Mouse (Mus musculus) E14TG2a.4 (cell line): ENCODE measurements around the gene Olfr806.

Experiments used
- H3K27me3 ChIP-seq: 2 replicates; pipeline ENCODE4 v1.6.1; 2014; ENCODE audit warnings: low read length, control low read depth; ENCODE audit not compliant: insufficient read depth
- H3K36me3 ChIP-seq: 2 replicates; pipeline ENCODE4 v1.6.1; 2014; ENCODE audit warnings: low read length, control low read depth; ENCODE audit not compliant: insufficient read depth
- H3K4me1 ChIP-seq: replicated peaks from 2 replicates; pipeline ENCODE4 v1.6.1; 2014; ENCODE audit warnings: low read depth, low read length, control low read depth
- H3K4me3 ChIP-seq: replicated peaks from 2 replicates; pipeline ENCODE4 v1.5.1; 2014; ENCODE audit warnings: mild to moderate bottlenecking, low read length
- H3K9me3 ChIP-seq: 2 replicates; pipeline ENCODE4 v1.6.1; 2014; ENCODE audit warnings: low read length, control low read depth
- CTCF ChIP-seq: conservative IDR thresholded peaks from 2 replicates; pipeline ENCODE4 v1.5.1; 2014; ENCODE audit warnings: low read length
- NANOG ChIP-seq: IDR thresholded peaks from 2 replicates; pipeline ENCODE4 v1.6.1; 2014; ENCODE audit warnings: borderline replicate concordance, low read length, mixed read lengths
- POU5F1 ChIP-seq: IDR thresholded peaks from 2 replicates; pipeline ENCODE4 v1.6.1; 2014; ENCODE audit warnings: low read length, borderline replicate concordance

Olfr806 gene

GRCm38 (mm10) chr10:129688069-129688468 is 53.7 kb downstream of the Olfr806 start, which contains the start of gene Olfr802:
Gene Olfr802, minus strand, starts transcription at chr10:129688169.
- no peaks in the 10 kb centered on the region for H3K4me1 ChIP-seq
- no peak for TF ChIP-seq CTCF
- no peak for TF ChIP-seq NANOG
- TF ChIP-seq POU5F1: no peak
- no peak within 1 kb of the TSS for H3K4me3 ChIP-seq
- no peaks in the 10 kb centered on the region for H3K27me3 ChIP-seq
- no peaks in the 10 kb centered on the region for H3K36me3 ChIP-seq
- H3K9me3 ChIP-seq: no peaks in the 10 kb centered on the region
